Mouse (Mus musculus) heart, adult 2 months (tissue): ENCODE measurements at regions not wholly inside any gene's neighbourhood (a gene's known extent, or its start where the extent isn't known, plus 50 kb on each side); places are given as distances from the start of the nearest gene placed in this dataset.

Experiments
- CTCF ChIP-seq: fragments of 200-600 bp; IDR thresholded peaks from 2 replicates; pipeline ENCODE4 v1.8.1; 2022; ENCODE audit warnings: antibody characterized with exemption, mild to moderate bottlenecking, moderate library complexity
- POLR2A ChIP-seq: fragments of 200-500 bp; IDR thresholded peaks from 2 replicates; pipeline ENCODE4 v1.6.1; 2011; ENCODE audit warnings: mild to moderate bottlenecking, low read depth, low read length, control low read depth; ENCODE audit not compliant: insufficient read depth

DNA sequence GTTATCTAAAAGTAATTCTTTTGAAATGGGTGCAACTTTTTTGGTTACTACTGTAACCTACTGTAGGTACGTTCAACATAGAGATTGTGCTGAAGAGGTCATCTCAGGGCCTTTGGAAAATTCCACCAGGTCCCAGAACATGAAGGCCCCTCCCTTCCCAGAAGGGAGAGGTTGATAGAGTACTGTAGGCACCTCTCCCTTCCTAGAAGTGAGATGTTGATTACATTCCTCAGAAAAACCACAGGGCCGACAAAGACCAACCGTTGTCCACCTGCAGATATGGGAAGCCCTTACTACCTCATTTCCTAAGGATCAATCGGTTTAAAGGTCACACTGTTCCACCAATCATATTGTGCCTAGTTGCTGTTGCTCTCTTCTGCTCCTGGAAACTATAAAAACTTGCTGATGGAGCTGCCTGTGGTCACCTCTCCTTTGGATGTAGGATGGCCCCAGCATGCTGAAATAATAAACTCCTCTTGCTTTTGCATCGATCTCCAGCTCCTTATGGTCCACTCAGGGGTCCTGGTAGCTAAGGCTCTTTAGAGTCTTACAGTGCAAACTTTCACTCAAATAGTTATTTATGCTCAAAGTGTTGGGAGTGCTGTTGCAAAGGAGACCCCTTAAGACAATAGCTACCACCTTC is 269.2 kb downstream of the Wdr20rt start:
- TF ChIP-seq CTCF = no peak
- TF ChIP-seq POLR2A = no peak
